Mouse (Mus musculus): ENCODE measurements around the gene Mical1.

- TF ChIP-seq POLR2A (IDR thresholded peaks at IDR 0.05; ENCODE audit: insufficient read depth, low read length): no peak
- no peak for TF ChIP-seq CTCF (IDR thresholded peaks at IDR 0.05; ENCODE audit: low read depth, low read length)
- no peak for TF ChIP-seq EP300 (IDR thresholded peaks at IDR 0.05; ENCODE audit: insufficient read depth, low read depth, low read length)
Observed at GRCm38 (mm10) chr10:41491111-41491510, 15.0 kb downstream of the Mical1 start.
